In the genomic region with DNA sequence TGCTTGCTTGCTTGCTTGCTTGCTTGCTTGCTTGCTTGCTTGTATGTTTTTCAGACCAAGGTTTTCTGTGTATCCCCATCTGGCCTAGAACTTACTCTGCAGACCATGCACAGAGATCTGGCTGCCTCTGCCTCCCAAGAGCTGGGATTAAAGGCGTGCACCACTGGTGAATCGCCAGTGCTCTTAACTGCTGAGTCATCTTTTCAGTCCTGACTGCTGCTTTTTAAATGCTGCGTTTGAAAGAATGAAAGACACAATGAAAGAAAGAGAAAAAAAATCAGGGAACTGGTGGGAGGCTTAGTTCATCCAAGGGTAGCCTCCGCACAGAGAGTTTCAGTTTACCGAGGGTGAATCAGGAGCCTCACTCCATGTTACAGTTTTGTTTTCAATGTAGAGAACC, we compare ENCODE assay signal across 28 mouse cellular contexts. TPM values are rescaled to one million over a fixed set of nuclear protein-coding genes. Genes with fewer than 3 reads are reported as not detected.
DNase-seq lines count a peak whose midpoint lies in the region; ATAC-seq and TF ChIP-seq lines count a peak whose summit lies in the region.
"Had no signal": no experiment of that assay in that cellular context is flagged by ENCODE, and none has a peak within 500 bp of the region (broad histone marks: within the 10 kb centered on the region; RNA-seq: fewer than 3 reads in every experiment).

No protein-coding gene starts in this region.

- dilution Hi-C loops in CH12.LX (cut with MboI; ENCODE audit: extremely low pct_ligation_motif_present, extremely low pct_unique_long_range_greater_than_20kb, low sequenced_read_pairs), result no loop called here

- no peaks in the 10 kb centered on the region for H3K79me2 ChIP-seq in CH12.LX (replicated peaks; ENCODE audit: control insufficient read depth, extremely low read depth, insufficient read depth, poor library complexity, severe bottlenecking)

- TF ChIP-seq EP300 in CH12.LX (IDR thresholded peaks at IDR 0.05; ENCODE audit: low read length) (no peak), ES-Bruce4 (IDR thresholded peaks at IDR 0.05; ENCODE audit: insufficient read depth, low read depth, low read length) (no peak)

- in situ Hi-C loops in CH12.LX (cut with MboI; ENCODE audit: low pct_ligation_motif_present, low pct_unique_long_range_greater_than_20kb, low sequenced_read_pairs), result no loop called here

- no peak overlapping the region for H3K4me2 ChIP-seq in CH12.LX (ENCODE audit: insufficient read depth, low read depth, poor library complexity, severe bottlenecking)
- H3K4me2 ChIP-seq: embryonic facial prominence, embryonic 12.5 days; embryonic facial prominence, embryonic 15.5 days; forebrain, embryonic 12.5 days; forebrain, embryonic 15.5 days; heart, embryonic 11.5 days; hindbrain, embryonic 13.5 days; intestine, embryonic 15.5 days had no signal

- TF ChIP-seq CTCF in CH12.LX (conservative IDR thresholded peaks at IDR 0.05 in 1 of 2, IDR thresholded peaks at IDR 0.05 in 1 of 2; ENCODE audit: low read depth in 2 of 2, low read length in 2 of 2) (no peak), ES-Bruce4 (IDR thresholded peaks at IDR 0.05; ENCODE audit: low read depth, low read length) (no peak)

- no peak for TF ChIP-seq RAD21 in CH12.LX (IDR thresholded peaks at IDR 0.05; ENCODE audit: low read depth, low read length)

- H3K9me3 ChIP-seq in CH12.LX (replicated peaks; ENCODE audit: low read length) (no peaks in the 10 kb centered on the region), ES-Bruce4 (replicated peaks; ENCODE audit: control insufficient read depth, insufficient read depth, low read length, poor library complexity, severe bottlenecking) (no peaks in the 10 kb centered on the region)
- H3K9me3 ChIP-seq: embryonic facial prominence, embryonic 12.5 days; embryonic facial prominence, embryonic 15.5 days; forebrain, embryonic 12.5 days; forebrain, embryonic 15.5 days; hindbrain, embryonic 10.5 days; hindbrain, embryonic 13.5 days; intestine, embryonic 15.5 days had no signal

- ATAC-seq in frontal cortex, adult (ENCODE audit: low TSS enrichment), result no peak
- no peak for ATAC-seq in cerebellum, adult (ENCODE audit: insufficient number of reproducible peaks, low FRiP score, low TSS enrichment)
- ATAC-seq: activated CD4-positive, CD25-positive, alpha-beta regulatory T cell, adult 4 months; CD4-positive, CD25-positive, alpha-beta regulatory T cell, adult 4 months; forebrain, embryonic 15.5 days; hindbrain, embryonic 16.5 days; intestine, embryonic 15.5 days; Patski had no signal

- TF ChIP-seq POLR2A in CH12.LX (IDR thresholded peaks at IDR 0.05; ENCODE audit: low read depth, low read length) (no peak), ES-Bruce4 (IDR thresholded peaks at IDR 0.05; ENCODE audit: insufficient read depth, low read length) (no peak)

- H3K27me3 ChIP-seq in CH12.LX (replicated peaks) (no peaks in the 10 kb centered on the region), ES-Bruce4 (ENCODE audit: control insufficient read depth, insufficient read depth, low read length, poor library complexity, severe bottlenecking) (no peaks in the 10 kb centered on the region)
- H3K27me3 ChIP-seq: embryonic facial prominence, embryonic 12.5 days; embryonic facial prominence, embryonic 15.5 days; forebrain, embryonic 12.5 days; forebrain, embryonic 15.5 days; intestine, embryonic 15.5 days had no signal

- H3K4me3 ChIP-seq in CH12.LX (replicated peaks in 1 of 3; ENCODE audit: low read depth in 2 of 3, low read length in 2 of 3, poor library complexity in 1 of 3) (no peak overlapping the region), ES-Bruce4 (ENCODE audit: low read depth, low read length) (no peak overlapping the region)
- H3K4me3 ChIP-seq: embryonic facial prominence, embryonic 12.5 days; embryonic facial prominence, embryonic 15.5 days; forebrain, embryonic 12.5 days; forebrain, embryonic 15.5 days; gastrocnemius, adult 2 months; hindbrain, embryonic 10.5 days; hindbrain, embryonic 13.5 days; intestine, embryonic 15.5 days had no signal

- no peaks in the 10 kb centered on the region for H3K36me3 ChIP-seq in CH12.LX (replicated peaks in 1 of 2; ENCODE audit: control insufficient read depth in 1 of 2, insufficient read depth in 1 of 2, low read length in 1 of 2)
- no peaks in the 10 kb centered on the region for H3K36me3 ChIP-seq in ES-Bruce4 (ENCODE audit: control insufficient read depth, insufficient read depth, low read length, poor library complexity, severe bottlenecking)
- H3K36me3 ChIP-seq: embryonic facial prominence, embryonic 12.5 days; embryonic facial prominence, embryonic 15.5 days; forebrain, embryonic 12.5 days; forebrain, embryonic 15.5 days; hindbrain, embryonic 10.5 days; hindbrain, embryonic 13.5 days; intestine, embryonic 15.5 days had no signal

- no peaks in the 10 kb centered on the region for H3K4me1 ChIP-seq in CH12.LX (ENCODE audit: control insufficient read depth in 1 of 2, insufficient read depth in 2 of 2)
- H3K4me1 ChIP-seq in ES-Bruce4 (ENCODE audit: control insufficient read depth, insufficient read depth, low read length), result no peaks in the 10 kb centered on the region
- H3K4me1 ChIP-seq: embryonic facial prominence, embryonic 12.5 days; embryonic facial prominence, embryonic 15.5 days; forebrain, embryonic 12.5 days; forebrain, embryonic 15.5 days; hindbrain, embryonic 10.5 days; hindbrain, embryonic 13.5 days; intestine, embryonic 15.5 days had no signal

- no peak for DNase-seq in CH12.LX (ENCODE audit: extremely low read depth)
- peak; percentile 12 for DNase-seq in NIH3T3 (ENCODE audit: low read depth)
- no peak for DNase-seq in adrenal gland, adult (ENCODE audit: inconsistent age in 2 of 2, low spot score in 1 of 2)
- DNase-seq: adrenal gland, postnatal 10 days; adrenal gland, postnatal 36 days; cerebellum, adult 11 months; cerebellum, adult 2 months; cerebellum, adult 9-11 months; cerebellum, postnatal 25 days; gastrocnemius, adult 2 months; gastrocnemius, postnatal 14 days; heart, adult 11 months; kidney, adult 11 months had no signal

- no peak overlapping the region for H3K27ac ChIP-seq in CH12.LX (ENCODE audit: insufficient read depth, low read depth)
- peak overlapping the region; percentile 80 for H3K27ac ChIP-seq in ES-Bruce4 (ENCODE audit: insufficient read depth, low read length)
- H3K27ac ChIP-seq: embryonic facial prominence, embryonic 12.5 days; embryonic facial prominence, embryonic 15.5 days; forebrain, embryonic 12.5 days; forebrain, embryonic 15.5 days; gastrocnemius, adult 2 months; hindbrain, embryonic 10.5 days; hindbrain, embryonic 13.5 days; intestine, embryonic 15.5 days had no signal

- H3K9ac ChIP-seq in CH12.LX (ENCODE audit: insufficient read depth, low read depth), result no peak overlapping the region
- no peak overlapping the region for H3K9ac ChIP-seq in ES-Bruce4 (ENCODE audit: low read depth, poor library complexity, severe bottlenecking)
- H3K9ac ChIP-seq: embryonic facial prominence, embryonic 12.5 days; embryonic facial prominence, embryonic 15.5 days; forebrain, embryonic 12.5 days; forebrain, embryonic 15.5 days; hindbrain, embryonic 13.5 days; intestine, embryonic 15.5 days had no signal

TF ChIP-seq in CH12.LX, 34 proteins besides CTCF, POLR2A, EP300 and RAD21:
- TF ChIP-seq SIN3A (IDR thresholded peaks at IDR 0.05; ENCODE audit: low read length) (no peak), MAFK (IDR thresholded peaks at IDR 0.05; ENCODE audit: insufficient replicate concordance, low read length) (peak; percentile 64)

RNA-seq across cellular contexts. Expression of a gene that starts 23.9 kb away (rescaled TPM):
- total RNA-seq in CH12.LX (2012; rRNA removed), result 30.7 and 37.1 TPM in 2 replicates
- 53.1 and 53.3 TPM in 2 replicates for total RNA-seq in CH12.LX (2014; rRNA removed)
- polyA plus RNA-seq in CH12.LX (2012; ENCODE audit: insufficient read length, low read depth), result 41.4 and 50.1 TPM in 2 replicates
- 182 and 205 TPM in 2 replicates for polyA plus RNA-seq in ES-Bruce4 (2011; ENCODE audit: insufficient read depth, insufficient read length, low read depth, missing spikeins)
